Mouse (Mus musculus) intestine, postnatal 0 days (tissue): Measurements from ENCODE around the gene C1ql4. TPM values are rescaled to one million over a fixed set of nuclear protein-coding genes. Genes with fewer than 3 reads are reported as not detected.
"Not testable (repeated sequence)": the region's sequence is repeated elsewhere in the genome, so short reads cannot be mapped to it uniquely, and the experiment has no call there.

ENCODE experiments used
- ATAC-seq: fragments of 200-750 bp; cut with Nextera tagmentation; 2 replicates; pipeline ENCODE4 v1.8.0; 2017; ENCODE audit warnings: mild to moderate bottlenecking, moderate TSS enrichment, moderate library complexity
- H3K27ac ChIP-seq: fragments of 300-500 bp; sonication (generic); 2 replicates; pipeline ENCODE4 v1.5.1; 2014; ENCODE audit warnings: mild to moderate bottlenecking, low read depth, low read length, moderate library complexity
- H3K27me3 ChIP-seq: fragments of 300-500 bp; sonication (generic); replicated peaks from 2 replicates; pipeline ENCODE4 v1.6.1; 2014; ENCODE audit warnings: low read length, mixed read lengths; ENCODE audit not compliant: control insufficient read depth, insufficient read depth
- H3K36me3 ChIP-seq: fragments of 300-500 bp; sonication (generic); 2 replicates; pipeline ENCODE4 v1.6.1; 2014; ENCODE audit warnings: mild to moderate bottlenecking, moderate library complexity; ENCODE audit not compliant: control insufficient read depth, insufficient read depth
- H3K4me1 ChIP-seq: fragments of 300-500 bp; sonication (generic); replicated peaks from 2 replicates; pipeline ENCODE4 v1.6.1; 2014; ENCODE audit warnings: antibody characterized with exemption, low read length, mixed read lengths; ENCODE audit not compliant: control insufficient read depth, insufficient read depth
- H3K4me2 ChIP-seq: fragments of 300-500 bp; sonication (generic); replicated peaks from 2 replicates; pipeline ENCODE4 v1.6.1; 2014; ENCODE audit warnings: low read depth, mild to moderate bottlenecking, moderate library complexity
- H3K4me3 ChIP-seq: fragments of 300-500 bp; sonication (generic); 2 replicates; pipeline ENCODE4 v1.5.1; 2014; ENCODE audit warnings: low read depth, low read length
- H3K9ac ChIP-seq: fragments of 300-500 bp; sonication (generic); 2 replicates; pipeline ENCODE4 v1.6.1; 2014; ENCODE audit warnings: mild to moderate bottlenecking, low read depth, low read length
- H3K9me3 ChIP-seq: fragments of 300-500 bp; sonication (generic); 2 replicates; pipeline ENCODE4 v1.6.1; 2016; ENCODE audit warnings: mixed run types; ENCODE audit not compliant: control insufficient read depth
- CTCF ChIP-seq: sonication (generic); IDR thresholded peaks from 2 replicates; pipeline ENCODE4 v1.5.1; 2016; ENCODE audit warnings: low read depth, mild to moderate bottlenecking, control low read depth, antibody characterized with exemption, moderate library complexity
- WGBS: fragments of 180-500 bp; shearing (Covaris S2); extraction: QIAGEN DNeasy Blood & Tissue Kit; methylation state at CpG from one replicate; pipeline ENCODE4 v1.1.7; 2014; 5-methylcytosine and 5-hydroxymethylcytosine counted together
- polyA plus RNA-seq: library from polyadenylated mRNA; unstranded; fragments of >200 nt; fragmentation: Nextera tagmentation; extraction: Ambion mirVana; gene quantifications from 2 replicates; pipeline ENCODE4 v1.2.1, GENCODE M21; 2015

Gene C1ql4
- polyA plus RNA-seq, 1 experiment from 2014 or later: 0.10 TPM

DNA sequence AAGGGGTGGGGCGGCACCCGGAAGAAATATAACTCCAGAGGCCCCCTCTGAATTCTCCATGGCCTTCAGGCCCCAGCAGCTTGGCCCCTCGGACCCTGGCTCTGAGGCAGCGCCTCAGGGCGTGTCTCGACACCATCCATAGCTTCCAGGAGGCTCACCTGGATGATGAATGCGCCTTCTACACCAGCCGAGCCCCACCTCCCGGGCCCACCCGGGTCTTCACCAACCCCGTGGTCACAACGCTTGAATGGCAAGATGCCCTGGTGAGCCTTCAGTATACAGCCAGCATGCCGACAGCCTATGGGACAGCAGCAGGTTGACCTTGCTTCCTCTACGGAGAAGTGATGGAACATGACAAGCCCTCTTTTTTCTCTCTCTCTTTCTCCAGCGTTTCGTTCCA, 4.8 kb downstream of the C1ql4 start:
- Histone ChIP-seq H3K4me2 (no peak overlapping the region), H3K27me3 (peaks cover 17% of the 10 kb centered on the region), H3K9ac (no peak overlapping the region), H3K4me3 (no peak overlapping the region), H3K27ac (no peak overlapping the region), H3K36me3 (peaks cover 15% of the 10 kb centered on the region; the same call in 1 of the 2 replicates), H3K9me3 (no peaks in the 10 kb centered on the region), H3K4me1 (peaks cover 4% of the 10 kb centered on the region; the same call in 1 of the 2 replicates)
- no peak for TF ChIP-seq CTCF
- 84% methylated on average over 16 of the region's 16 CpGs for WGBS
- no peak for ATAC-seq

DNA sequence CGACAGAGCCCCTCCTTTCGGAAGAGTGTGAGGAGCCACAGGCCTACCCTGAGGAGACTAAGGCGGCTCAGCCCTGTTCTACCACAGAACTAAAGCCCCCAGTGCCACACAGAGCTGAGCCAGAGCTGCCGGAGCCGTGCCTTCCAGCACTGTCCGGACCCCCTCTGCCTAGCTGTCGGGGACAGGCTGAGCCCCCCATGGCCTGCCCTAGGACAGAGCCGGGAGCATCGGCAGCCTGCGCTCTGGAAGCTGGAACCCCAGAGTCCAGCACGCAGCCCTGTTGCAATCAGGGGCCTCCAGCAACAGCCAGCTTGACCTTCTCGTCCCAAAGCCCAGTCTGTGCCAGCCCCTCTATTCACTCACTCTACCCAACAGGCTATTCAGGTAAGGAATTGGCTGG, 5.3 kb downstream of the C1ql4 start:
- ATAC-seq: no peak
- 96% methylated on average over 12 of the region's 12 CpGs for WGBS

DNA sequence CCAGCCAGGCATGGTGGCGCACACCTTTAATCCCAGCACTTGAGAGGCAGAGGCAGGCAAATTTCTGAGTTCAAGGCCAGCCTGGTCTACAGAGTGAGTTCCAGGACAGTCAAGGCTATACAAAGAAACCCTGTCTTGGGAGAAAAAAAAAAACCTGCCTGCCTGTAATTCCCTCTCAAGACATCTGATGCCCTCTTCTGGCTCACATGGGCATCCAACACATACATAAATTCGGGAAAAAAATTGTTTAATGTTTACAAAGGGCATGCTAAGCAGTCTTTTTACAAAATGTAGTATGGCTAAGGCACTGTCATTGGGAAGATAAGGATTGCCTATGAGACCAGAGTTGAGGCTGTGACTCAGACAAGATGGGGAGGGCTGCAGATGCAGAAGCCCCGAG, 7.8 kb downstream of the C1ql4 start:
- H3K4me2 ChIP-seq: no peak overlapping the region
- H3K4me1 ChIP-seq: no peaks in the 10 kb centered on the region; the same call in 1 of the 2 replicates
- no peak for TF ChIP-seq CTCF
- H3K4me3 ChIP-seq: no peak overlapping the region
- H3K27ac ChIP-seq: no peak overlapping the region
- H3K27me3 ChIP-seq: no peaks in the 10 kb centered on the region
- H3K9me3 ChIP-seq: no peaks in the 10 kb centered on the region
- H3K9ac ChIP-seq: no peak overlapping the region
- WGBS: 79% methylated on average over 3 of the region's 3 CpGs
- H3K36me3 ChIP-seq: peaks cover 28% of the 10 kb centered on the region; the same call in 1 of the 2 replicates
- ATAC-seq: no peak

More for the DNA sequence above, 5.3 kb downstream of the C1ql4 start:
- Histone ChIP-seq H3K36me3 (peaks cover 20% of the 10 kb centered on the region; the same call in 1 of the 2 replicates), H3K9ac (no peak overlapping the region), H3K4me2 (no peak overlapping the region), H3K9me3 (no peaks in the 10 kb centered on the region), H3K4me3 (no peak overlapping the region), H3K27ac (no peak overlapping the region), H3K27me3 (peaks cover 11% of the 10 kb centered on the region), H3K4me1 (peaks cover 4% of the 10 kb centered on the region; the same call in 1 of the 2 replicates)
- no peak for TF ChIP-seq CTCF

DNA sequence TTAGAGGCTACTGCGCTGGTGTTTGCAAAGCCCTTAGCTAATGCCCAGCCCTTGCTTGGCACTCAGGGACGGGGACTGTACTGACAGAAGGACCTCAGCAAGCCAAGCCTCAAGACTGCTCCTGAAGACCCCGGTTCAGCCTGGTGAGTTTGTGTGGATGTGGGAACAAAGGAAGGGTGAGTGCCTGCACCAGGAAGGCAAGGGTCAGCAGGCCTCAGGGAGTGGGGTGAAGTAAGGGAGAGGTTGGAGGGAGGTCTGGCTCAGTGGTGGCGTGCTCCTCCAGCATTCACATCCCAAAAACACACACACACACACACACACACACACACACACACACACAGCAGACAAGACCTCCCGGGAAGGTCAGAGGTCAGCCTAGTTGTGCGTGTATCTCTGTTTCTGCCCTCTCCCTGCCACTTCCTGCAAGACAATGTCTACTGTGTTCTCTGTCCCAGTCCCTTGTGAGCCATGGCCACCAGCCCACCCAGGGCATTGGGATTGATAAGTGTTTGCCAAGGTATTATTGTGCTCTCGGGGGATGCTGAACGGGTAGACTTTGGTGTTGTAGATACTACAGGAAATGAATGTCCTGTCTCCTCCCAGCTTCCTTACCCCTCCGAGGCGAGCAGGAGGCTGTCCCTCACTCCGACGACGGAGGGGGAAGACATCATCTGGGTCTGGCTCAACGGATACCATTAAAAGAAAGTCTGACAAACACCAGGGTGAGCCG, 9.3 kb downstream of the C1ql4 start:
- no peak overlapping the region for H3K9ac ChIP-seq
- TF ChIP-seq CTCF: no peak

DNA sequence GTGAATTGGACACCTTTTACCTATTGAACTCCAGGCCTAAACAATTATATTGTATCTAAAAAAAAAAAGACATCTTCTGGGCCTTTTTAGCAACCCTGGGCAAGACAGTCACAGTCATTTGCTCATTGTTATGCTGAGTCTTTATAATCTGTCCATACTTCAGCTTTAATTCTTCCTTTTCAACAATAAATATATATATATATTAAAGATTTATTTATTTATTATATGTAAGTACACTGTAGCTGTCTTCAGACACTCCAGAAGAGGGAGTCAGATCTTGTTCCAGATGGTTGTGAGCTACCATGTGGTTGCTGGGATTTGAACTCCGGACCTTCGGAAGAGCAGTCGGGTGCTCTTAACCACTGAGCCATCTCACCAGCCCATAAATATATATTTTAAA, 11.6 kb downstream of the C1ql4 start:
- H3K4me1 ChIP-seq, H3K9me3 ChIP-seq, H3K27me3 ChIP-seq, ATAC-seq, H3K4me3 ChIP-seq, H3K9ac ChIP-seq, H3K27ac ChIP-seq: not testable (repeated sequence)
- Histone ChIP-seq H3K36me3 (peaks cover 27% of the 10 kb centered on the region; the same call in 1 of the 2 replicates), H3K4me2 (peak overlapping the region; percentile 86)
- WGBS: 97% methylated on average over 3 of the region's 3 CpGs

More for the DNA sequence above, 9.3 kb downstream of the C1ql4 start:
- H3K27ac ChIP-seq: no peak overlapping the region
- H3K36me3 ChIP-seq: peaks cover 28% of the 10 kb centered on the region; the same call in 1 of the 2 replicates
- WGBS: 79% methylated on average over 15 of the region's 15 CpGs
- no peaks in the 10 kb centered on the region for H3K27me3 ChIP-seq
- no peak overlapping the region for H3K4me3 ChIP-seq
- no peak for ATAC-seq
- no peak overlapping the region for H3K4me2 ChIP-seq
- no peaks in the 10 kb centered on the region for H3K9me3 ChIP-seq
- H3K4me1 ChIP-seq: peaks cover 5% of the 10 kb centered on the region

DNA sequence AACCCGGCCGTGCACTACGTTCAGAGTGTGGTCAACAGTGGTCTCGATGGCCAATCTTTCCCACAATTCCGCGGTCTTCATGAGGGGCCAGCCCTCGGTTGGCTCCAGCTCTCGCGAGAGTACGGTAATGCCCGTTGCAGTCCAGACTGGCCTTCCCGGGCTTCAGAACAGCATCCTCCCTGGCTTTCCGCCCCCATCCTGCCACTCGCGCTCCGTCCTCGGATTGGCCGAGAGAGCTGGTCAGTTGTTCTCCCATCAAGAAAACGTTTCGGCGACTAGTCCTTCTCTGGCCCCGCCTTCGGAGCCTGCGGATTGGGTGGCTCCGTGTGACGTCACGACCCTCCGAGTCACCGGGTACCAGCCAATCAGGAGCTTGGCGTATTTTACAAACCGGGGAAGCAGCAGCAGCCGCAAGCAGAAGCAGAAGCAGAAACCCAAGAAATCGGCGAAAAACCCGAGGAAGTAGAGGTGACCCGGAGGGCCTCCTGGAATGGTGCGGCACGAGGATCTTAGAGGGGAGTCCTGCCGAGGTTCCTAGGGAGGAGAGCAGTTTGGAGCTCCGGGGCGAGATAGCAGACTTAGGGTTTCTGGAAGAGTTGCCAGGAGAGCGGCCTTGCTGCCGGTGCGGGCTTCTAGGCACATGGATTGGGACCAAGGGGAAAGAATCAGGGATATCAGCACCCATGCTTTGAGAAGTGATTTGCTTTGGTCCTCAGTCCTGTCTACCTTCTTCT, 12.8 kb downstream of the C1ql4 start:
- Histone ChIP-seq H3K27me3 (no peaks in the 10 kb centered on the region), H3K9ac (peak overlapping the region; percentile 57), H3K36me3 (peaks cover 17% of the 10 kb centered on the region; the same call in 1 of the 2 replicates), H3K27ac (peak overlapping the region; percentile 60), H3K4me1 (peaks cover 5% of the 10 kb centered on the region), H3K4me2 (peak overlapping the region; percentile 86), H3K4me3 (peak overlapping the region; percentile 62), H3K9me3 (no peaks in the 10 kb centered on the region)
- under 1% methylated on average over 44 of the region's 44 CpGs for WGBS
- no peak for TF ChIP-seq CTCF
- ATAC-seq: peak; percentile 93
